Mouse (Mus musculus) right cerebral cortex, postnatal 4 days (tissue): ENCODE measurements around the gene B3gnt3.
"Not testable (repeated sequence)": the region's sequence is repeated elsewhere in the genome, so short reads cannot be mapped to it uniquely, and the experiment has no call there.

Source experiments
- DNase-seq: peaks from one replicate; pipeline ENCODE4 v3.0.0-alpha.2; 2022

The B3gnt3 gene

GRCm38 (mm10) chr8:71701414-71702086 lies at the start of gene B3gnt3:
TSS of gene B3gnt3 (minus strand) at chr8:71701789.
- no peak for DNase-seq

GRCm38 (mm10) chr8:71749321-71750075 lies 47.9 kb upstream of the B3gnt3 start:
- not testable (repeated sequence) for DNase-seq

- not testable (repeated sequence) for DNase-seq
Observed at GRCm38 (mm10) chr8:71747082-71747481, 45.5 kb upstream of the B3gnt3 start.

- no peak for DNase-seq
Observed at GRCm38 (mm10) chr8:71745322-71745721, 43.7 kb upstream of the B3gnt3 start.

GRCm38 (mm10) chr8:71742783-71743182 lies 41.2 kb upstream of the B3gnt3 start:
- no peak for DNase-seq

GRCm38 (mm10) chr8:71741687-71742114 lies 40.1 kb upstream of the B3gnt3 start:
- DNase-seq, result no peak

GRCm38 (mm10) chr8:71741226-71741625 lies 39.6 kb upstream of the B3gnt3 start:
- DNase-seq, result no peak

GRCm38 (mm10) chr8:71738316-71738715 lies 36.7 kb upstream of the B3gnt3 start:
- not testable (repeated sequence) for DNase-seq

- DNase-seq, result no peak
Observed at GRCm38 (mm10) chr8:71731652-71732230, 30.2 kb upstream of the B3gnt3 start.

GRCm38 (mm10) chr8:71728826-71729620 lies 27.4 kb upstream of the B3gnt3 start:
- DNase-seq, result no peak

GRCm38 (mm10) chr8:71728240-71728785 lies 26.7 kb upstream of the B3gnt3 start:
- DNase-seq, result peak; percentile 73

- DNase-seq, result peak; percentile 84
Observed at GRCm38 (mm10) chr8:71725122-71725924, 23.7 kb upstream of the B3gnt3 start, which contains the start of gene Fcho1. TSS of gene Fcho1 (minus strand) at chr8:71725716.

- DNase-seq, result no peak
Observed at GRCm38 (mm10) chr8:71724389-71724788, 22.8 kb upstream of the B3gnt3 start.

- DNase-seq, result no peak
Observed at GRCm38 (mm10) chr8:71723047-71723551, 21.5 kb upstream of the B3gnt3 start.

- peak; percentile 84 for DNase-seq
Observed at GRCm38 (mm10) chr8:71719928-71720457, 18.4 kb upstream of the B3gnt3 start.

GRCm38 (mm10) chr8:71719218-71719617 lies 17.6 kb upstream of the B3gnt3 start:
- peak; percentile 71 for DNase-seq

GRCm38 (mm10) chr8:71718252-71718651 lies 16.7 kb upstream of the B3gnt3 start:
- no peak for DNase-seq

- DNase-seq, result no peak
Observed at GRCm38 (mm10) chr8:71717096-71717495, 15.5 kb upstream of the B3gnt3 start.

- no peak for DNase-seq
Observed at GRCm38 (mm10) chr8:71716561-71717053, 15.0 kb upstream of the B3gnt3 start.

- DNase-seq, result no peak
Observed at GRCm38 (mm10) chr8:71715531-71715930, 13.9 kb upstream of the B3gnt3 start.

- no peak for DNase-seq
Observed at GRCm38 (mm10) chr8:71711574-71711973, 10.0 kb upstream of the B3gnt3 start.
